Mouse (Mus musculus) intestine, postnatal 0 days (tissue): ENCODE results near the gene Hoxd11. TPM values are rescaled to one million over a fixed set of nuclear protein-coding genes. Genes with fewer than 3 reads are reported as not detected.
A peak's percentile ranks its signal among the peaks of the same experiment; 100 is the strongest.

Experiments
- ATAC-seq: fragments of 200-750 bp; cut with Nextera tagmentation; 2 replicates; pipeline ENCODE4 v1.8.0; 2017; ENCODE audit warnings: mild to moderate bottlenecking, moderate TSS enrichment, moderate library complexity
- H3K27ac ChIP-seq: fragments of 300-500 bp; sonication (generic); 2 replicates; pipeline ENCODE4 v1.5.1; 2014; ENCODE audit warnings: mild to moderate bottlenecking, low read depth, low read length, moderate library complexity
- H3K27me3 ChIP-seq: fragments of 300-500 bp; sonication (generic); replicated peaks from 2 replicates; pipeline ENCODE4 v1.6.1; 2014; ENCODE audit warnings: low read length, mixed read lengths; ENCODE audit not compliant: control insufficient read depth, insufficient read depth
- H3K36me3 ChIP-seq: fragments of 300-500 bp; sonication (generic); 2 replicates; pipeline ENCODE4 v1.6.1; 2014; ENCODE audit warnings: mild to moderate bottlenecking, moderate library complexity; ENCODE audit not compliant: control insufficient read depth, insufficient read depth
- H3K4me1 ChIP-seq: fragments of 300-500 bp; sonication (generic); replicated peaks from 2 replicates; pipeline ENCODE4 v1.6.1; 2014; ENCODE audit warnings: antibody characterized with exemption, low read length, mixed read lengths; ENCODE audit not compliant: control insufficient read depth, insufficient read depth
- H3K4me2 ChIP-seq: fragments of 300-500 bp; sonication (generic); replicated peaks from 2 replicates; pipeline ENCODE4 v1.6.1; 2014; ENCODE audit warnings: low read depth, mild to moderate bottlenecking, moderate library complexity
- H3K4me3 ChIP-seq: fragments of 300-500 bp; sonication (generic); 2 replicates; pipeline ENCODE4 v1.5.1; 2014; ENCODE audit warnings: low read depth, low read length
- H3K9ac ChIP-seq: fragments of 300-500 bp; sonication (generic); 2 replicates; pipeline ENCODE4 v1.6.1; 2014; ENCODE audit warnings: mild to moderate bottlenecking, low read depth, low read length
- H3K9me3 ChIP-seq: fragments of 300-500 bp; sonication (generic); 2 replicates; pipeline ENCODE4 v1.6.1; 2016; ENCODE audit warnings: mixed run types; ENCODE audit not compliant: control insufficient read depth
- CTCF ChIP-seq: sonication (generic); IDR thresholded peaks from 2 replicates; pipeline ENCODE4 v1.5.1; 2016; ENCODE audit warnings: low read depth, mild to moderate bottlenecking, control low read depth, antibody characterized with exemption, moderate library complexity
- WGBS: fragments of 180-500 bp; shearing (Covaris S2); extraction: QIAGEN DNeasy Blood & Tissue Kit; methylation state at CpG from one replicate; pipeline ENCODE4 v1.1.7; 2014; 5-methylcytosine and 5-hydroxymethylcytosine counted together
- polyA plus RNA-seq: library from polyadenylated mRNA; unstranded; fragments of >200 nt; fragmentation: Nextera tagmentation; extraction: Ambion mirVana; gene quantifications from 2 replicates; pipeline ENCODE4 v1.2.1, GENCODE M21; 2015

Hoxd11 gene
- polyA plus RNA-seq, 1 experiment from 2014 or later = 0.64 TPM

- no peak overlapping the region for H3K4me2 ChIP-seq
- no peak overlapping the region for H3K27ac ChIP-seq
- peaks cover 6% of the 10 kb centered on the region; the same call in 1 of the 2 replicates for H3K36me3 ChIP-seq
- peaks cover 89% of the 10 kb centered on the region for H3K27me3 ChIP-seq
- no peak overlapping the region for H3K4me3 ChIP-seq
- no peak overlapping the region for H3K9ac ChIP-seq
- no peak for ATAC-seq
- TF ChIP-seq CTCF = no peak
- no peaks in the 10 kb centered on the region for H3K9me3 ChIP-seq
- H3K4me1 ChIP-seq = no peaks in the 10 kb centered on the region
Observed at GRCm38 (mm10) chr2:74731055-74731454, 51.7 kb downstream of the Hoxd11 start.

GRCm38 (mm10) chr2:74731799-74732512 is 52.6 kb downstream of the Hoxd11 start:
- no peak overlapping the region for H3K4me2 ChIP-seq
- H3K36me3 ChIP-seq = peaks cover 6% of the 10 kb centered on the region; the same call in 1 of the 2 replicates
- WGBS = 33% methylated on average over 9 of the region's 9 CpGs
- no peaks in the 10 kb centered on the region for H3K9me3 ChIP-seq
- no peak overlapping the region for H3K27ac ChIP-seq
- no peak for TF ChIP-seq CTCF
- H3K9ac ChIP-seq = no peak overlapping the region
- H3K4me3 ChIP-seq = no peak overlapping the region
- H3K4me1 ChIP-seq = no peaks in the 10 kb centered on the region
- no peak for ATAC-seq
- peaks cover 91% of the 10 kb centered on the region for H3K27me3 ChIP-seq

DNA sequence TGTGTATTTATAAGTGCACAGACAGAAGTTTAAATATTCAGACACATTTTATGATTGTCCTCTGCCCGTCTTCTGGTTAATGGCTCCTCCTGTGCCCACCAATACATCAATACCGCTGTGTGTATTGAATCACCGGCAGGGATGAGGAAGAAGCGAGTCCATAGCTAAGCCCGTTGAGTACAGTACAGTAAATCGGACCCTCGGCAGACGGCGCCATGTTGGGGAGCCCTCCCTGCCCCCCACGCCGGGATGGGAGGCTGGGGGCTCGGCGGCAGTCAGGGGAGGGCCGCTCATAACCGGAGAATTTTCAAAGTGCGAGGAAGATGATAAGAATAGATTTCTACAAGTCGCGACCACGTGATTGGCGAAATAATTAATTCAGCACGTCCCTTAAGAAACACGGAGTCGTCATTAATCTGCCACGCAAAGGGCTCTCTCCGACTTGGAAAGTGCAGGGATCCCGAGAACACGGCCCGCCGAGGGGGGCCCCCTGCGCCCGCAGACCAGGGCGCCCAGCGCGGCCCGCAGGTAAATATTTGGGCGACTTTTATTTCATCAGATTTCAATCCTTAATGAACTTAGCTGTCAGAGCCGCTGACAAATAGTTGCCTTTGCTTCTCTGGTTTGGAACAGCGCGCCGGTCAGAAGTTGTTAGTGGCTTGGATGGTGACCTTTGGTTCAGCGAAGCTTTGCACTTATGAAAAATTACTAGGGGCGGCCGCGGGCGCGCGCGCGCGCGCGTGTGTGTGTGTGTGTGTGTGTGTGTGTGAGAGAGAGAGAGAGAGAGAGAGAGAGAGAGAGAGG is 53.4 kb downstream of the Hoxd11 start:
- ATAC-seq = no peak
- peak overlapping the region; percentile 65 for H3K4me2 ChIP-seq
- H3K4me3 ChIP-seq = peak overlapping the region; percentile 30
- no peak overlapping the region for H3K27ac ChIP-seq
- H3K9ac ChIP-seq = no peak overlapping the region
- H3K36me3 ChIP-seq = peaks cover 3% of the 10 kb centered on the region; the same call in 1 of the 2 replicates
- no peaks in the 10 kb centered on the region for H3K9me3 ChIP-seq
- WGBS = 3% methylated on average over 52 of the region's 52 CpGs
- TF ChIP-seq CTCF = no peak
- no peaks in the 10 kb centered on the region for H3K4me1 ChIP-seq
- peaks cover 92% of the 10 kb centered on the region for H3K27me3 ChIP-seq

- peak overlapping the region; percentile 65 for H3K4me2 ChIP-seq
- H3K9me3 ChIP-seq = no peaks in the 10 kb centered on the region
- peak overlapping the region; percentile 30 for H3K4me3 ChIP-seq
- peaks cover 92% of the 10 kb centered on the region for H3K27me3 ChIP-seq
- no peaks in the 10 kb centered on the region for H3K4me1 ChIP-seq
- peaks cover 3% of the 10 kb centered on the region; the same call in 1 of the 2 replicates for H3K36me3 ChIP-seq
- no peak overlapping the region for H3K9ac ChIP-seq
- H3K27ac ChIP-seq = no peak overlapping the region
- no peak for TF ChIP-seq CTCF
- ATAC-seq = no peak
- WGBS = 5% methylated on average over 16 of the region's 16 CpGs
Observed at GRCm38 (mm10) chr2:74733317-74733661, 53.9 kb downstream of the Hoxd11 start.

DNA sequence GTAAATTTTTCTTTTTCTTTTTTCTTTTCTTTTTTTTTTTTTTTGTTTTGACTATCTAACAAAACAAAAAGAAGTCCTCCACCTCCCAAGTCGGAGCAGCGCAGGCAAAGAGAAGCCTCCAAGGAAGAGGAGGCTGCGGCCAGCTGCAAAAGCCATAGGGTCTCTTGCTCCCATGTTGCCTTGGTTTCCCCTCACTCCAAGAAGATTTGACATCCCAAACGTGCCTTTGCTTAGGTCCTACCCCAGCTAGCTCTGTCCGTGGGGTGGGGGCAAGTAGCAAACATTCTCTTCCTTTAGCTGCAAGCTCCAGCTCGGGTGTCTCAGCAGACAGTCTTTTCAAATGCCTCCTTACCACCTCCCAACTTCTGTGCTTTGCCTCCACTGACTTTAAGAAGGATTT is 54.4 kb downstream of the Hoxd11 start:
- no peak for ATAC-seq
- Histone ChIP-seq H3K4me2 (peak overlapping the region; percentile 65; the same call in 1 of the 2 replicates), H3K9me3 (no peaks in the 10 kb centered on the region), H3K36me3 (no peaks in the 10 kb centered on the region; the same call in 1 of the 2 replicates), H3K27ac (no peak overlapping the region), H3K4me3 (peak overlapping the region; percentile 30), H3K9ac (no peak overlapping the region), H3K27me3 (peaks cover 92% of the 10 kb centered on the region), H3K4me1 (no peaks in the 10 kb centered on the region)
- 17% methylated on average over 6 of the region's 6 CpGs for WGBS
- TF ChIP-seq CTCF = no peak

- no peaks in the 10 kb centered on the region for H3K4me1 ChIP-seq
- peak overlapping the region; percentile 17; the same call in 1 of the 2 replicates for H3K4me2 ChIP-seq
- ATAC-seq = no peak
- no peaks in the 10 kb centered on the region; the same call in 1 of the 2 replicates for H3K36me3 ChIP-seq
- H3K27ac ChIP-seq = no peak overlapping the region
- H3K27me3 ChIP-seq = peaks cover 93% of the 10 kb centered on the region
- 16% methylated on average over 13 of the region's 13 CpGs for WGBS
- no peak for TF ChIP-seq CTCF
- no peak overlapping the region for H3K4me3 ChIP-seq
- H3K9me3 ChIP-seq = no peaks in the 10 kb centered on the region
- no peak overlapping the region for H3K9ac ChIP-seq
Observed at GRCm38 (mm10) chr2:74734451-74734850, 55.1 kb downstream of the Hoxd11 start.
